Mouse (Mus musculus): ENCODE measurements around the gene Psmb3. TPM values are rescaled to one million over a fixed set of nuclear protein-coding genes. Genes with fewer than 3 reads are reported as not detected.

Gene Psmb3
- total and polyA plus RNA-seq, 3 experiments: 135 to 273 (median 139) TPM

DNA sequence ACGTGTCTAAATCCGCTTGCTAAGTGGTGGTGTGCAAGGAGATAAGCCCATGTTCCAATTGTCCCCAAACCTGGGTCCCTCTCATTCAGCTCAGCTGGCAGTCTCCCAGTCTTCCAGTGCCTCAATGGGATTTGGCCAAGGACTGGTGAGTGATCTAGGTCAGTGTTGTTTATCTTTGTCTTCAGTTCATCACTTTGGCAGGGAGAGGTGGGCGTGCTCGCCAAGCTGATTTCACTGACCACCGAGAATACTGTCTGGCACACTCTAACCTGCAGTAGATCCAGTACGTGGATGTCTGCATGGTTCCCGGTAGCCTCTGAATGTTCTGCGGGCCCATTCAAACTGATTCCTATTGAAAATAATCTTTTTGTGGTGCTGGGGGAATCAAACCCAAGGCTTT, 10.7 kb downstream of the Psmb3 start:
- WGBS: 55% methylated on average over 8 of the region's 8 CpGs
- intact Hi-C loops (cut with DNase I): no loop called here
- Histone ChIP-seq H3K9ac (ENCODE audit: low read depth, low read length) (no peak overlapping the region), H3K27ac (no peak overlapping the region), H3K79me2 (replicated peaks; ENCODE audit: control insufficient read depth, insufficient read depth, low read length) (no peaks in the 10 kb centered on the region), H3K4me3 (no peak overlapping the region), H3K27me3 (ENCODE audit: control insufficient read depth, insufficient read depth, low read length) (no peaks in the 10 kb centered on the region), H3K36me3 (ENCODE audit: control insufficient read depth, insufficient read depth, low read length) (no peaks in the 10 kb centered on the region), H3K4me1 (ENCODE audit: control insufficient read depth, insufficient read depth, low read length) (peaks cover 2% of the 10 kb centered on the region; the same call in 1 of the 2 replicates)
- DNase-seq: peak in 1 of 2 experiments; percentile 71
- no peak for TF ChIP-seq EP300 (IDR thresholded peaks at IDR 0.05; ENCODE audit: insufficient read depth, low read depth, low read length)
- no peak for TF ChIP-seq POLR2A (IDR thresholded peaks at IDR 0.05; ENCODE audit: insufficient read depth, low read depth, low read length)
- no peak for TF ChIP-seq CTCF (IDR thresholded peaks at IDR 0.05)

- intact Hi-C loops (cut with DNase I): no loop called here
- H3K27me3 ChIP-seq (ENCODE audit: control insufficient read depth, insufficient read depth, low read length): no peaks in the 10 kb centered on the region
- no peak for DNase-seq
- no peaks in the 10 kb centered on the region for H3K79me2 ChIP-seq (replicated peaks; ENCODE audit: control insufficient read depth, insufficient read depth, low read length)
- H3K27ac ChIP-seq: no peak overlapping the region
- peaks cover 2% of the 10 kb centered on the region; the same call in 1 of the 2 replicates for H3K4me1 ChIP-seq (ENCODE audit: control insufficient read depth, insufficient read depth, low read length)
- no peaks in the 10 kb centered on the region for H3K36me3 ChIP-seq (ENCODE audit: control insufficient read depth, insufficient read depth, low read length)
- TF ChIP-seq CTCF (IDR thresholded peaks at IDR 0.05): peak; percentile 37
- TF ChIP-seq POLR2A (IDR thresholded peaks at IDR 0.05; ENCODE audit: insufficient read depth, low read depth, low read length): no peak
- TF ChIP-seq EP300 (IDR thresholded peaks at IDR 0.05; ENCODE audit: insufficient read depth, low read depth, low read length): no peak
- H3K9ac ChIP-seq (ENCODE audit: low read depth, low read length): no peak overlapping the region
- no peak overlapping the region for H3K4me3 ChIP-seq
- 91% methylated on average over 3 of the region's 3 CpGs for WGBS
These were observed 11.2 kb downstream of the Psmb3 start for GRCm38 (mm10) chr11:97714356-97714755.

DNA sequence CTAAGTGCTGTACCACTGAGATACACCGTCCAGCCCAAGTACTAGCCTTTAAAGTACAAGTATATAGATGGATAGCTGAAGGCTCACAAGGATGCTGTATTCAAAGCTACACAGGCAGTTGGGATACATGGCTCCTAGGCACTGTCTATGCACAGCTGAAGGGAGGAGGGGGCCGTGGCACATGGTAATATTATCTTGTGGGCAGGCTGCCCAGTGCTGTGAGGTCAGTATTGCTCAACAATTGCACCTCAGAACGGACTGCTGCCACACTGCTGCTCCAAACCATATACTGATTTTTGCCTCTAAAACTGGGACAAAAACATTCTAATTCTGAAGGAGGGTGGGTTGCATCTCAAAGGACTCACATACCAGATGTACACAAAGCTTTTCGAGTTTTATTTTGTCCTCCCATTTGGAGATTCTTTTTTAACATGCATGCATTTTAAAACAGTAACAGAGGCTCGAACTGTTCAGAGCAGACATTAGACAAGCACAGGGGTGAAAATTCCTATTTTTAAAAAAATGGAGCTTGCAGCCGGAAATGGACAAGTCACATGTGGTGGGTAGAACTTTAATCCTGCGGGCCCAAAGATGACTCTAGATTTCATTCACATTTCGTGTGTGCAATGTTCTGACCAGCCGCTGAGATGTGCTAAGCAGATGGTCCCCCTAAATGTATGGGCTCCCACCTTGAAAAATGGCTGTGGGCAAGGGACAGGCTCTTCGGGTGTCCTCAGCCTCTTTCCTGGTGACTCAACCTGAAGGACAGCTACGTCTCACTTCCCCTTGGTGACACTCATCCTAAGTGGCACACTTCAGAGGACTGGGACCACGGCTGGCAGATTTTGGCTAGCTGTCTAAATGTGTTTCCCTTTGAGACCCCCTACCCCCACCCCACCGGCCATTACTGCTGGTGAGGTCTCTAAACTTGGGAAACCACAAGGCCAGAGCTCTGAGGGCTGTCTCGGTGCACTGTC, 11.9 kb downstream of the Psmb3 start:
- Histone ChIP-seq H3K27me3 (ENCODE audit: control insufficient read depth, insufficient read depth, low read length) (no peaks in the 10 kb centered on the region), H3K36me3 (ENCODE audit: control insufficient read depth, insufficient read depth, low read length) (no peaks in the 10 kb centered on the region), H3K79me2 (replicated peaks; ENCODE audit: control insufficient read depth, insufficient read depth, low read length) (no peaks in the 10 kb centered on the region), H3K27ac (no peak overlapping the region), H3K9ac (ENCODE audit: low read depth, low read length) (no peak overlapping the region), H3K4me3 (no peak overlapping the region), H3K4me1 (ENCODE audit: control insufficient read depth, insufficient read depth, low read length) (peaks cover 2% of the 10 kb centered on the region; the same call in 1 of the 2 replicates)
- DNase-seq: peak in 1 of 2 experiments; percentile 60
- intact Hi-C loops (cut with DNase I): no loop called here
- TF ChIP-seq POLR2A (IDR thresholded peaks at IDR 0.05; ENCODE audit: insufficient read depth, low read depth, low read length) (no peak), EP300 (IDR thresholded peaks at IDR 0.05; ENCODE audit: insufficient read depth, low read depth, low read length) (no peak), CTCF (IDR thresholded peaks at IDR 0.05) (no peak)
- WGBS: 73% methylated on average over 14 of the region's 14 CpGs

DNA sequence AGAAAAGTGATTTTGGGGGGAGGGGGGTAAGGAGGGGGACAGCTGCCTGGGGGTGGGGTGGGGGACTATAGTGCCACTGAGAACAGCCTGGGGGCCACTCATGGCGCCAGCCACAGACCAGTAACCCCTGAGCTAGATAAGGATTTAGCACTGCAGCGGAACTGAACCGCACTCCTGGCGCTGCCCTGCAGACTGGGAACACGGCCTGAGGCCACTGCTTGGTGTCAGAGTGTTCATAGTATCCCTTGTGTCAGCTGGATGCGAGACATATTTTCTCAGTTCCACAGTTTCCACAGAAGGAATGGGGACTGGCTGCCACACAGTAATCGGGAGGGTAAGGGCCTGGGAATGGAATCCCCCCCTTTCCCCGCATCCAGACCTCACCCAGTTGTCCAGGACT, 12.8 kb downstream of the Psmb3 start:
- H3K27ac ChIP-seq: no peak overlapping the region
- no peak overlapping the region for H3K9ac ChIP-seq (ENCODE audit: low read depth, low read length)
- H3K36me3 ChIP-seq (ENCODE audit: control insufficient read depth, insufficient read depth, low read length): no peaks in the 10 kb centered on the region
- H3K79me2 ChIP-seq (replicated peaks; ENCODE audit: control insufficient read depth, insufficient read depth, low read length): no peaks in the 10 kb centered on the region
- no peaks in the 10 kb centered on the region for H3K27me3 ChIP-seq (ENCODE audit: control insufficient read depth, insufficient read depth, low read length)
- intact Hi-C loops (cut with DNase I): no loop called here
- no peak for DNase-seq
- TF ChIP-seq CTCF (IDR thresholded peaks at IDR 0.05): no peak
- TF ChIP-seq EP300 (IDR thresholded peaks at IDR 0.05; ENCODE audit: insufficient read depth, low read depth, low read length): no peak
- no peak for TF ChIP-seq POLR2A (IDR thresholded peaks at IDR 0.05; ENCODE audit: insufficient read depth, low read depth, low read length)
- H3K4me3 ChIP-seq: no peak overlapping the region
- peaks cover 2% of the 10 kb centered on the region; the same call in 1 of the 2 replicates for H3K4me1 ChIP-seq (ENCODE audit: control insufficient read depth, insufficient read depth, low read length)
- WGBS: 90% methylated on average over 8 of the region's 8 CpGs

DNA sequence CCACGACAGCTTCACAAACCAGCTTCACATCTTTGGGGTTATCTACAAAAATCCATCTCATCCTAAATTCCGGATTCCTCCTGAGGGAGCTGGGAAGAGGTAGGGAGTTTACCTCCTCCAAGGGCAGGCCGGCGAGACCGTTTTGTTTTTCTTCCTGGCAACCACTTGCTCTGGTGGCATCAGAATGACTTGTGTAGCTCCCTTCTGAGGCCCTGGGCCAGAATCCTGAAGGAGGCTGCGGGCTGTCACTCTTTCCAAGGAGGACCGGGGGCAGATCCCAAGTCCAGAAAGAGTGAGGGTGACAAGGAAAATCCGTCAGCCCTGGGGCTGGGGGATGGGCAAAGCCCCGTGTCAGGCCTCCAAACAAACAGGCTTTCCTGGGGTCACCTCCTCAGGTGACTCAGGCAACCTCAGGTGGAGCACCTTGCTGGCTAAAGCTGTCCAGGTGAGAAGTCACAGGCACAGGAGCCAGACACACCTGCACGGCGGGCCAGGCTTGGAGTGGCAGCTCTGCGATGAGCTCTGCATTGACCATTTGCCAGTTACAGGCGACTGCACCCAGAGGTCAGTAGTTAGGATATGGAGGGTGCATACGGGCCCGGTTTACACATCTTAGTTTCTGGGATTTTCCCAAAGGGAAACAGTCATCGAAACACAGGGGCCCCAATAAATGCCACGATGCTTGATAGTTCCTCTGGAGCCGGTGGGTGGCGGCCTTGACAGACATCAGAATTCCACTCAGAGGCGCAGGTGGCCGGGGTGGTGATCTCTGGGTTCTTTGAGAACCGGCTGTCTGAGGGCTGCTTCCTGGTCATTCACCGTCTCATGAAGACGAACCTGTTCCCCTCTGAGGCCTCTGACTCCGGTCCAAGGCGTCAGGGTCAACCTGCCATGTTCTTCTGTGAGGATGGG, 14.4 kb downstream of the Psmb3 start:
- H3K4me3 ChIP-seq: no peak overlapping the region
- peaks cover 2% of the 10 kb centered on the region; the same call in 1 of the 2 replicates for H3K4me1 ChIP-seq (ENCODE audit: control insufficient read depth, insufficient read depth, low read length)
- intact Hi-C loops (cut with DNase I): no loop called here
- no peak overlapping the region for H3K9ac ChIP-seq (ENCODE audit: low read depth, low read length)
- no peak overlapping the region for H3K27ac ChIP-seq
- TF ChIP-seq CTCF (IDR thresholded peaks at IDR 0.05) (no peak), EP300 (IDR thresholded peaks at IDR 0.05; ENCODE audit: insufficient read depth, low read depth, low read length) (no peak), POLR2A (IDR thresholded peaks at IDR 0.05; ENCODE audit: insufficient read depth, low read depth, low read length) (no peak)
- no peaks in the 10 kb centered on the region for H3K36me3 ChIP-seq (ENCODE audit: control insufficient read depth, insufficient read depth, low read length)
- 83% methylated on average over 26 of the region's 26 CpGs for WGBS
- no peaks in the 10 kb centered on the region for H3K27me3 ChIP-seq (ENCODE audit: control insufficient read depth, insufficient read depth, low read length)
- DNase-seq: no peak
- H3K79me2 ChIP-seq (replicated peaks; ENCODE audit: control insufficient read depth, insufficient read depth, low read length): no peaks in the 10 kb centered on the region
